Comparison of ENCODE assay signal across 11 mouse cellular contexts in the genomic region with DNA sequence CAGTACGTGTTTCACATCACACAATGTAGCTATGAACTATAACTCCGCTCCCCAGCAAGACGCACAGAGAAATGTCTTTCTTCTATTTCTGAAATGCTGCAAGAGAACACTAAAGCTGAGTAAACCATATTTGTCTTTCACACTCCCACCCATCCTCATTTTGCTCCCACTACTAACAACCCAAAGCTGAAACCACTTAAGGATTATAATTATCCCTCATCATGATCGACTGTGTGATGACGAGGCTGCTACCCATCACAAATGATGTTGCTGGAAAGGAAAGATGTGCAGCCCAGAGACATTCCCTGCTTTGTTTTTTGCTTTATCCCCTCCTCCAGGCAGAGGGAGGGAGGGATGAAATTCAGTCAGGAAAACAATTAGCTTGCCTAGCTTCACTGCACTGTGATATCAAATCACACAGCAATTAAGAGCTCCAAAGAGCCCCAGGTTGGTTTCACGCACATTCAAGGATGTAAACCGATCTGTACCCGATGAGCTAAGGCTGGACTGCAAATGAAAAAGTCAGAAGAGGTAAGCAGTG.
A peak's percentile ranks its signal among the peaks of the same experiment; 100 is the strongest.
DNase-seq lines count a peak whose midpoint lies in the region; ATAC-seq lines count a peak whose summit lies in the region.
"Had no signal": no experiment of that assay in that cellular context is flagged by ENCODE, and none has a peak within 500 bp of the region (broad histone marks: within the 10 kb centered on the region; RNA-seq: fewer than 3 reads in every experiment).

No protein-coding gene starts in this region.

- peak overlapping the region; percentile 57 for H3K27ac ChIP-seq in hindbrain, embryonic 10.5 days
- no peak overlapping the region for H3K27ac ChIP-seq in midbrain, embryonic 11.5 days (ENCODE audit: low read depth, low read length)
- no peak overlapping the region for H3K27ac ChIP-seq in liver, embryonic 12.5 days
- H3K27ac ChIP-seq: liver, embryonic 15.5 days had no signal

- ATAC-seq in midbrain, embryonic 11.5 days (ENCODE audit: low FRiP score) = peak; percentile 25
- no peak for ATAC-seq in liver, embryonic 12.5 days
- no peak for ATAC-seq in granulocyte monocyte progenitor cell, adult 5-6 weeks (replicated peaks; ENCODE audit: poor library complexity, severe bottlenecking)
- ATAC-seq: CD4-positive, CD25-positive, alpha-beta regulatory T cell, adult 4 months had no signal

- no peak overlapping the region for H3K4me3 ChIP-seq in hindbrain, embryonic 10.5 days
- H3K4me3 ChIP-seq in midbrain, embryonic 11.5 days (ENCODE audit: low read depth, low read length) = no peak overlapping the region
- no peak overlapping the region for H3K4me3 ChIP-seq in liver, embryonic 12.5 days
- H3K4me3 ChIP-seq: liver, embryonic 15.5 days had no signal

- H3K36me3 ChIP-seq in hindbrain, embryonic 10.5 days = no peaks in the 10 kb centered on the region
- no peaks in the 10 kb centered on the region for H3K36me3 ChIP-seq in midbrain, embryonic 11.5 days (ENCODE audit: control insufficient read depth, insufficient read depth, low read length)
- no peaks in the 10 kb centered on the region for H3K36me3 ChIP-seq in liver, embryonic 12.5 days
- H3K36me3 ChIP-seq: liver, embryonic 15.5 days had no signal

- H3K4me2 ChIP-seq in midbrain, embryonic 11.5 days = no peak overlapping the region
- H3K4me2 ChIP-seq in liver, embryonic 12.5 days = no peak overlapping the region
- H3K4me2 ChIP-seq: liver, embryonic 15.5 days had no signal

- 34% methylated on average over 8 of the region's 8 CpGs for WGBS in hindbrain, embryonic 10.5 days
- 31% methylated on average over 8 of the region's 8 CpGs for WGBS in midbrain, embryonic 11.5 days
- 56% methylated on average over 8 of the region's 8 CpGs for WGBS in liver, embryonic 12.5 days (ENCODE audit: insufficient replicate concordance)

- no peak overlapping the region for H3K9ac ChIP-seq in midbrain, embryonic 11.5 days (ENCODE audit: low read length)
- no peak overlapping the region for H3K9ac ChIP-seq in liver, embryonic 12.5 days
- H3K9ac ChIP-seq: liver, embryonic 15.5 days had no signal

- peak; percentile 51 to 55 for DNase-seq in right cerebral cortex, adult 2 months (ENCODE audit: low spot score in 2 of 2)
- no peak for DNase-seq in right cerebral cortex, postnatal 4 days
- peak; percentile 6 for DNase-seq in hindbrain, embryonic 10.5 days (ENCODE audit: low spot score)
- DNase-seq in midbrain, embryonic 11.5 days (ENCODE audit: low spot score, missing footprints) = peak; percentile 91
- no peak for DNase-seq in gastrocnemius, postnatal 10 days
- no peak for DNase-seq in kidney, postnatal 36 days
- DNase-seq: adrenal gland, adult 2 months had no signal

- H3K4me1 ChIP-seq in hindbrain, embryonic 10.5 days (replicated peaks) = peaks cover 21% of the 10 kb centered on the region
- H3K4me1 ChIP-seq in midbrain, embryonic 11.5 days (ENCODE audit: control insufficient read depth, insufficient read depth, low read length) = peaks cover 5% of the 10 kb centered on the region; the same call in 1 of the 2 replicates
- no peaks in the 10 kb centered on the region for H3K4me1 ChIP-seq in liver, embryonic 12.5 days
- H3K4me1 ChIP-seq: liver, embryonic 15.5 days had no signal

- no peaks in the 10 kb centered on the region for H3K9me3 ChIP-seq in hindbrain, embryonic 10.5 days
- H3K9me3 ChIP-seq in midbrain, embryonic 11.5 days (ENCODE audit: control insufficient read depth, low read length) = no peaks in the 10 kb centered on the region
- no peaks in the 10 kb centered on the region for H3K9me3 ChIP-seq in liver, embryonic 12.5 days (replicated peaks)
- H3K9me3 ChIP-seq: liver, embryonic 15.5 days had no signal

- H3K27me3 ChIP-seq in hindbrain, embryonic 10.5 days (ENCODE audit: insufficient read depth, poor library complexity, severe bottlenecking) = no peaks in the 10 kb centered on the region
- no peaks in the 10 kb centered on the region for H3K27me3 ChIP-seq in midbrain, embryonic 11.5 days (ENCODE audit: control insufficient read depth, insufficient read depth, low read length)
- H3K27me3 ChIP-seq in liver, embryonic 12.5 days (replicated peaks) = no peaks in the 10 kb centered on the region
- H3K27me3 ChIP-seq: liver, embryonic 15.5 days had no signal

Comparison
In these comparisons a context has a peak if more than half of its experiments do, and no peak if none do; other contexts are left out.
1. DNase-seq: peak in right cerebral cortex, adult 2 months (2 of 2), hindbrain, embryonic 10.5 days (single experiment) and midbrain, embryonic 11.5 days (single experiment); none in right cerebral cortex, postnatal 4 days (single experiment), gastrocnemius, postnatal 10 days (single experiment) and kidney, postnatal 36 days (0 of 2).